Mouse (Mus musculus) megakaryocyte-erythroid progenitor cell, adult 5-6 weeks (primary cell): Measurements from ENCODE around the gene Aatk. TPM values are rescaled to one million over a fixed set of nuclear protein-coding genes. Genes with fewer than 3 reads are reported as not detected.

Experiments
- ATAC-seq: replicated peaks from 2 replicates; pipeline ENCODE4 v1.8.0; 2016; ENCODE audit warnings: mild to moderate bottlenecking, inconsistent platforms; ENCODE audit not compliant: severe bottlenecking, poor library complexity, low FRiP score, low TSS enrichment
- total RNA-seq, 2 experiments: library from RNA; stranded (forward) in 1 of 2; stranded (reverse) in 1 of 2; fragments of 200-1000, 215-1000 nt in 1 of 2; fragments of >200 nt in 1 of 2; fragmentation: Nextera tagmentation in 1 of 2; gene quantifications; 2 replicates each; pipeline ENCODE4 v1.2.3; 2014 to 2017

The Aatk gene
- total RNA-seq, 2 experiments from 2014 or later, result not detected

DNA sequence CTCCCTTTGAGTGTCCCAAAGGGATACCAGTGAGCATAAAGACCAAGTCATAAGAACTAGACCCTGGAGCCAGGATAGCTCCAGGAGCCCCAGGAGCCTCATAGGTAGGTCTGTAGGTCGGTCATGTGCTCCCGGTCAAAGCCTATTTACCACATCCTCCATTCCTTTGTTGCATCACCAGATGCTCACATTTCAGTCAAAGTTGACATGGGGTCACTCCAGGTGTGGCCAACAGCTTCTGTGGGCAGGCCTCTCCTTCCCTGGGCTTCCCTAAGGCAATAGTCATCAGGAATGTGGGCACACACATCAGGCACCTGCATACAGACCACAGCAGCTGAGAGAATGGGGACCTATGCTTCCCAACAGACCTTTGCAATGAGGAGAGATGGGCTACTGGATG is 79.1 kb downstream of the Aatk start:
- ATAC-seq, result no peak

DNA sequence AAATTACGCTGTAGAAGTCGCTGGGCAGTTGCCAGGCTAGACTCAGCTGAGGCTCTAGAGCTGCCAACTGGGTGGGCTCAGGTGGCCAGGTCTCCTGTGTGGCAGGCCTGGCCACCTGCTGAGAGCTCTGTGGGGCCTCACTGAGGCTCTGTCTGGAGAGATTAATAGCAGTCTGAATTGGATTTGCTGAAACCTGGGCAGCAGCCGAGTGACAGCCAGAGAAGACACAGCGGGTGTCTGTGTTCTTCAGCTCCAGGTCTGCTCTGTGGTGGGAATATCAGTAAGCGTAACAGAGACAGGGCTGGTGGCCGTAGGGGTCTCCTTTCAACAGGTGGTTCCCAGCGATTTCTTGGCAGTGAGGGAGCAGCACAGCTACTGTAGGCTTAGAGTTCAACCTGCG is 79.6 kb downstream of the Aatk start:
- ATAC-seq, result no peak

DNA sequence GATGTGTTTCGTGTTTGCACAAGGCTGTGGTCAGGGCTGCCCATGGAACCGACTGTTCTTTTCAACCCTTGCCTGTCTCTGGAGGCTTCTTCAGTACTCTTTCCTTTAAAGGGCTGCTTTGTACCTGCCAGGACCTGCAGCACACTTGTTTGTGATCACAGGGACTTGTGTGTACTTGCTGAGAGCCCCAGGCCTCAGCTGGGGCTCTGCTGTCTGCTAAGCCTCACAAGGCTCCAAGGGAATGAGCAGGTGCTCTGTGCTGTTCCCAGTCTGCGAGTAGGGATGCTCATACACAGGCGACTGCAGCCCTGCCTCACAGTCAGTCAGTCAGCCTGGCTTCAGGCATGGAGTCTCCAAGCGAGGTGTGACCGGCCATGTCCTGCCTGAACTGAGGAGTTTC is 80.7 kb downstream of the Aatk start:
- no peak for ATAC-seq

DNA sequence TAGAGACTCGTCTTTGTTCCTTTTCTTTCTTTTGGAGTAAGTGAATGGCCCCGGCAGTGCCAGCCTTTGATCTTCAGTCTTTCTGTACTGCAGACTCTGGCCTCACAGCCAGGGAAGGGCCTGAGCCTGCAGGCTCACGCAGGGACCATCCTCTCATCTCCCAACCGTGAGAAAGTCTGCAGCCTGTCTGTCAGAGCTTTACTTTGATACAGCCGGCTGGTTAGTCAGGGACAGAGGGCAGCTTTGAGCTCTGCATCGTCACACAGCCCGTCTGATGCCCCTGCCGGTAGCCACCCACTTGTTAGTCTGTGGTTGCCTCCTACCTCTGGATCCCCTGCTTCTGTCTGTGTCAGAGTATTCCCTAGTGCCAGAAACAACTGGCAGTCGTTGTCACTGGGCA is 81.9 kb downstream of the Aatk start:
- no peak for ATAC-seq

GRCm38 (mm10) chr11:119961511-119961910 is 85.5 kb downstream of the Aatk start:
- no peak for ATAC-seq

DNA sequence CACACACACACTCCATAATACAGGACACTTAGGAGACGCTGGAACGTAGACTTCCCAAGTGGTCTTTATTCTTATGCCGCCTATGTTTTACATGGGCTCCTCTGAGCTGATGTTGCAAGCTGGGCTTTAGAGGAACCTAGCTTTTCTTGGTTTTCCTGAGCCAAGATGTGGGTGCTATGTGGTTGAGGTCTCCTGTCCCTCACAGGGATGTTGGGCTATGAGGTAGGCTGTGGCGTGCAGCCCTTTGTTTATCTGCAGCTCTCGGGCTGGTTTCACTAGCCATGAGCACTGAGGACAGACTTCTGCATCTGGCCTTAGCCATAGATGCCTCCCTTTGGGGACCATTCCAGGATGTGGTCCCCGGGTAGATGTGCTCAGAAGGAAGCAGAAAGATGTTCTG is 86.3 kb downstream of the Aatk start:
- ATAC-seq, result no peak

DNA sequence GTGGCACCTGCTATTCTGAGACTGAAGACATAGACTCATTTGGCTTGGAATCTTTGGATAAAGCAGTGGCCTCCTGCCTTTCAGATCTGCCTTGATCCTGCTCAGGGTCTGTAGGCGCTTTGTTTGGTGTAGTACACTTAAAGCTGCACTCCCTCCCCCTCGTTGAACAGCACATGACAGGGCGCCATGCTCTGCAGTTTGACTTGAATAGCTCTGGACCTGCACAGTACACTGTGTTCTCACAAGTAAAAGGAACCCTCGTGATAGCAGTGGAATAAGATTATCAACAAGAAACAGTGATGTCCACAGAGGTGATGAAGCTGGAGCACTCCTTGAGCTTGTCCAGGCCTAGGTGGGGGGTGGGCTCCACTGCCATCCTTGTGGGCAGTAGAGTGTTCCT is 87.3 kb downstream of the Aatk start:
- no peak for ATAC-seq

- ATAC-seq, result no peak
These were observed 88.1 kb downstream of the Aatk start for GRCm38 (mm10) chr11:119958856-119959255.

Other genes starting within 250 kb of the Aatk start
- gene Chmp6, start 133.7 kb downstream of the Aatk start, total RNA-seq (2014; fragmentation: Nextera tagmentation), result 13.6 and 25.2 TPM in 2 replicates
- 17.7 and 92.3 TPM in 2 replicates for gene Chmp6, start 133.7 kb downstream of the Aatk start, total RNA-seq (2017)
- 1.0 and 2.3 TPM in 2 replicates for gene Baiap2, start 104.4 kb downstream of the Aatk start, total RNA-seq (2014; fragmentation: Nextera tagmentation)
- 1.5 and 17.7 TPM in 2 replicates for gene Baiap2, start 104.4 kb downstream of the Aatk start, total RNA-seq (2017)
- 9.6 and 18.9 TPM in 2 replicates for gene Cep131, start 39.7 kb upstream of the Aatk start, total RNA-seq (2014; fragmentation: Nextera tagmentation)
- 18.1 and 22.3 TPM in 2 replicates for gene Cep131, start 39.7 kb upstream of the Aatk start, total RNA-seq (2017)
- gene Tepsin, start 51.6 kb upstream of the Aatk start, total RNA-seq (2014; fragmentation: Nextera tagmentation), result 12.8 and 24.1 TPM in 2 replicates
- gene Tepsin, start 51.6 kb upstream of the Aatk start, total RNA-seq (2017), result 5.0 and 6.0 TPM in 2 replicates
- 36.8 and 74.1 TPM in 2 replicates for gene Ndufaf8, start 51.8 kb upstream of the Aatk start, total RNA-seq (2014; fragmentation: Nextera tagmentation)
- 21.2 and 41.9 TPM in 2 replicates for gene Ndufaf8, start 51.8 kb upstream of the Aatk start, total RNA-seq (2017)
- 47.0 and 56.6 TPM in 2 replicates for gene Slc38a10, start 104.2 kb upstream of the Aatk start, total RNA-seq (2014; fragmentation: Nextera tagmentation)
- 33.2 and 37.4 TPM in 2 replicates for gene Slc38a10, start 104.2 kb upstream of the Aatk start, total RNA-seq (2017)
- gene Bahcc1, start 185.8 kb upstream of the Aatk start, total RNA-seq (2014; fragmentation: Nextera tagmentation), result 25.6 and 30.1 TPM in 2 replicates
- 6.7 and 7.0 TPM in 2 replicates for gene Bahcc1, start 185.8 kb upstream of the Aatk start, total RNA-seq (2017)